8 mouse cellular contexts compared by ENCODE assay signal in genomic region chr16:22545016-22545561, GRCm38 (mm10).
DNase-seq lines count a peak whose midpoint lies in the region; ATAC-seq lines count a peak whose summit lies in the region.

No protein-coding gene starts in this region.

- no peaks in the 10 kb centered on the region for H3K27me3 ChIP-seq in heart, embryonic 11.5 days (ENCODE audit: control insufficient read depth, insufficient read depth, low read length)

- no peaks in the 10 kb centered on the region for H3K9me3 ChIP-seq in heart, embryonic 11.5 days (replicated peaks; ENCODE audit: control insufficient read depth, low read length)

- H3K36me3 ChIP-seq in heart, embryonic 11.5 days (ENCODE audit: control insufficient read depth, insufficient read depth, low read length), result no peaks in the 10 kb centered on the region

- peak; percentile 65 for DNase-seq in cerebellum, adult 9-10 months
- DNase-seq in cerebellum, adult 8-10 months, result no peak
- DNase-seq in spleen, postnatal 36 days (ENCODE audit: low spot score in 2 of 2), result peak; percentile 12 to 41
- DNase-seq in spleen, adult 18-20 months, result no peak
- peak; percentile 44 to 83 for DNase-seq in left cerebral cortex, postnatal 10 days (ENCODE audit: extremely low spot score in 1 of 2, low spot score in 2 of 2)
- DNase-seq in right cerebral cortex, adult 2 months (ENCODE audit: low spot score in 2 of 2), result peak; percentile 67 to 70
- no peak for DNase-seq in thymus, postnatal 4 days

- H3K9ac ChIP-seq in heart, embryonic 11.5 days (ENCODE audit: low read depth, low read length), result peak overlapping the region; percentile 18; the same call in 1 of the 2 replicates

- intact Hi-C loops in left cerebral cortex, postnatal 10 days (cut with DNase I), result no loop called here

- no peak overlapping the region; the same call in 1 of the 2 replicates for H3K4me2 ChIP-seq in heart, embryonic 11.5 days

- no peak overlapping the region for H3K4me3 ChIP-seq in heart, embryonic 11.5 days (ENCODE audit: low read depth, low read length)

- 24% methylated on average over 3 of the region's 3 CpGs for WGBS in heart, embryonic 11.5 days (ENCODE audit: insufficient replicate concordance)

- ATAC-seq in heart, embryonic 11.5 days (replicated peaks; ENCODE audit: insufficient number of reproducible peaks, low FRiP score, low TSS enrichment), result no peak

- peak overlapping the region; percentile 32; the same call in 1 of the 2 replicates for H3K27ac ChIP-seq in heart, embryonic 11.5 days (ENCODE audit: low read depth, low read length)

- H3K4me1 ChIP-seq in heart, embryonic 11.5 days (ENCODE audit: control insufficient read depth, insufficient read depth, low read length), result peaks cover 19% of the 10 kb centered on the region

Comparison
In these comparisons a context has a peak if more than half of its experiments do, and no peak if none do; other contexts are left out.
1. DNase-seq: peak in cerebellum, adult 9-10 months (single experiment), spleen, postnatal 36 days (2 of 2), left cerebral cortex, postnatal 10 days (2 of 2) and right cerebral cortex, adult 2 months (2 of 2); none in cerebellum, adult 8-10 months (single experiment), spleen, adult 18-20 months (0 of 2) and thymus, postnatal 4 days (single experiment).